Mouse (Mus musculus): Measurements from ENCODE around the gene Lrrfip1. TPM values are rescaled to one million over a fixed set of nuclear protein-coding genes. Genes with fewer than 3 reads are reported as not detected.
A peak's percentile ranks its signal among the peaks of the same experiment; 100 is the strongest.

Gene Lrrfip1
- total RNA-seq, 2 experiments from 2014 or later: 66.4 to 74.2 TPM

GRCm38 (mm10) chr1:91021304-91021703 lies 22.8 kb downstream of the Lrrfip1 start:
- intact Hi-C loops (cut with DNase I): no loop called here
- no peak for DNase-seq

DNA sequence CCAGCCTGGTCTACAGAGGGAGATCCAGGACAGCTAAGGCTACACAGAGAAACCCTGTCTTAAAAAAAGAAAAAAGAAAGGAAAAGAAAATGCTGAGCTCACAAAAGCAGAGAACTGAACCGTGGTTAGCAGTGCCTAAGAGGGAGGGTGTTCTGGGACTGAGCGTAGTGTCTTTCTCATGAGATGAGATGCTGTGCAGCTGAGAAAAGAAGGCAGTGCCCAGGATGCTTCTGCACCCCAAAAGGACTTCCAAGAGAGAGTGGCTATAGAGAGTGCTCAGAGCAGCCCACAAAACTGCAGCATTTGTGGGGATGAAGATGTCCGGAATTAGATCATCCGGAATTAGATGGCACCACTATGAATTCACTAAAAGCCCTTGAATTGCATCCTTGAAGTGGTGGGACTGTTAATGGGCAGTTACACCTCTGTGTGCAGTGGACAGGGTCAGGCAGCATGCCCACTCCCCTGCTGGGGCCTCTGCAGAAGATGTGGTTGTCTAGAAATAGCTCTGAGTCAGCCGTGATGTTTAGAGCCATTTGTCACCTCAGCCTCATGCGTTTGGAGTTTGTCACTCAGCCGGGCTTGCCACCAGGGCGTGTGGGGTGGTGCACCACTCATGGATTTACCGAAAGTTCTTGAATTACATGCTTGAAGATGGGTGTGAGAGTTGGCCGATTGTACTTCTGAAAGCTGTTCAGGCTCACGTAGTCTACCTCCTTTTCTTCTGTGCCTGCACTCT lies 23.8 kb downstream of the Lrrfip1 start:
- intact Hi-C loops (cut with DNase I): no loop called here

GRCm38 (mm10) chr1:91023230-91023629 lies 24.7 kb downstream of the Lrrfip1 start:
- no peak for DNase-seq
- intact Hi-C loops (cut with DNase I): no loop called here

More for the DNA sequence above, 23.8 kb downstream of the Lrrfip1 start:
- no peak for DNase-seq

- DNase-seq: no peak
- intact Hi-C loops (cut with DNase I): no loop called here
These were observed 25.4 kb downstream of the Lrrfip1 start for GRCm38 (mm10) chr1:91023960-91024359.

DNA sequence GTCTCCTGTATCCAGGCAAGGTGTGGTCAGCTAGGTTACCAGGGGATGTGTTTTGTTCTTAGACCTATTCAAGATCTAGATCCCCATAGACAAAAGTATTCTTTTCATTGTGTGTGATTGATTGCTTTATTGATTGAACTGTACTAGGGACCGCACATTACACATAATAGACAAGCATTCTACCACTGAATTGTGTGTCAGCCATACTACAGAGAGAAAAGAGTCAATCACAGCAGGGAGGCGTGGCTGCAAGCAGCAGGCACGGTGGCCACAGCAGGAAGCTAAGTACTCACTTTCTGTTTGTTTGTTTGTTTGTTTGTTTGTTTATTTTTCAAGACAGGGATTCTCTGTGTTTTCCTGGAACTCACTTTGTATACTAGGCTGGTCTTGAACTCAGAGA lies 25.9 kb downstream of the Lrrfip1 start:
- intact Hi-C loops (cut with DNase I): no loop called here
- no peak for DNase-seq

GRCm38 (mm10) chr1:91026945-91027344 lies 28.4 kb downstream of the Lrrfip1 start:
- intact Hi-C loops (cut with DNase I): no loop called here
- no peak for DNase-seq

GRCm38 (mm10) chr1:91030383-91030782 lies 31.8 kb downstream of the Lrrfip1 start:
- DNase-seq: no peak
- intact Hi-C loops (cut with DNase I): no loop called here

DNA sequence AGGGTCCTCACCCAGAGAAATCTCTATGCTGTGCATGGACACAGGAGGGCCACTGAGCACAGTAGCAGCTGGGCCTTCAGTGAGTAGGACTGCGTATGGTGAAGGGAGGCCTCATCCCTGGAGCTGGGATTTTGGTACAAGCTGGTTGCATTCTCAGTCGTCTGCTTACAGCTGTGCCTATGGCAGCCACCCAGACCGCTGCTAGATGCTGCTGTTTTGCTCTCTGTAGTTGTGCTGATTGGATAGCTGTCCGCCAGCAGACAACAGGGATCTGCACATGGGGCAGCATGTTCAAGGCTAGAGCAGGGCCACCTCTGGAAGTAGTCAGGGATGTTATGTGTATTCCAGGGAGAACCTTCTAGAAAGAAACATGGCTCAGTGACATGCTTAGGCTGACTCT lies 33.0 kb downstream of the Lrrfip1 start:
- intact Hi-C loops (cut with DNase I): no loop called here
- no peak for DNase-seq

DNA sequence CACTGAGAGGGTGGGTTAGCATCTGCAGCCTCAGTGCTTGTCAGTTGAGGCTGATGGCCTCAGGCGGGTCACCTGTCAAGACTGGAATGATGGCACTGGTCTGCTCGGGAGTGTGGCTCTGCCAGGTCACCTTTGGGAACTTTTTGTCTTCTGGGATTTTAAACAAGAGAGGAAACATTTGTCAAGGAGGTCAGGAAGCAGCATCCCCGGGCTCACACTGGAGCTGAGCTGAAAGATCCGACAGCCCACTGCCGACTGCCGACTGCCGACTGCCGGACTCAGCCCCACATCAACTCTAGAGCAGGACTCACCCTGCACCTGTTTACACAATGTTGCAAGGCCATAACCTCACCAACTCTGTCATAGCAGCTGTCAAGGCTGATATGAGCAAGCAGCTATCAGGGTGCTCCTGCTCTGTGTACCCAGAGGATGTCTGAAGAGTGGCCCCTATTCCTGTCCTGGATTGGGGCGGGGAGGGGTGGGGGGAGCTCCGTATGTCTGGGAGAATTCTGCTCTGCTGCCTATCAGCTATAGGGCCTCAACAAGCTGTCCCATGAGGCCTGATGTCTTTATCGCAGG lies 33.9 kb downstream of the Lrrfip1 start:
- intact Hi-C loops (cut with DNase I): no loop called here
- no peak for DNase-seq

DNA sequence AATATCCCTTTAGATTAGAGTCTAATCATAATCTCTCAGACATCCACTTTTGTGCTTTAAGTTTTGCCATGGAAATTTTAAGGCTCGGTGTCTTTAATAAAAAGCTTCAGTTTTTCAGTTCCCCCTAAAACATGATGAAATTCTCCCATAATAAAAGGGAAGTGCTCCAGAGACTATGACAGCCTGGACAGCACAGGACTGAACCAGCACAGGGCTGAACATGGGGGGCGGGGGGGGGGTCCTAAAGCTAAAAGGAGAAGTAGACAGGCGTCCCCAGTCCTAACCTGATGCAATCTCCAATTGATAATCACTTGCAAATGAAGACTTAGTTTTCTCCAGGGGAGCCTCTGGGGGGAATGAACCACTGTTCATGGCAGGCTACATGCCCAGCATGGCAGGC lies 36.0 kb downstream of the Lrrfip1 start:
- no peak for DNase-seq
- intact Hi-C loops (cut with DNase I): no loop called here

DNA sequence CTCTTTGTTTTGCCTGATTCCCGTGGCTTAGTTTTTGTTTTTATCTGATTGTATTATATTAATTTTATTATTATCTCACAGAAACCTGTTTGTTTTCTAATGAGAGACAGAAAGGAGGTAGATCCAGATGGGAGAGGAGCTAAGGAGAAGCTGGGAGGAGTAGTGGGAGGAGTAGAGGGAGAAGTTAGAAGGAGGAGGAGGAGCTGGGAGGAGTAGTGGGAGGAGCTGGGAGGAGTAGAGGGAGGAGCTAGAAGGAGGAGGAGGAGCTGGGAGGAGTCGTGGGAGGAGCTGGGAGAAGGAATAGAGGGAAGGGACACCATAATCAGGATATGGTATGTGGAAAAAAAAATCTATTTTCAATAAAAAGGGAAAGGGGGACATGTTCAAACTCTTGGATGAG lies 36.7 kb downstream of the Lrrfip1 start:
- intact Hi-C loops (cut with DNase I): no loop called here
- DNase-seq: no peak

DNA sequence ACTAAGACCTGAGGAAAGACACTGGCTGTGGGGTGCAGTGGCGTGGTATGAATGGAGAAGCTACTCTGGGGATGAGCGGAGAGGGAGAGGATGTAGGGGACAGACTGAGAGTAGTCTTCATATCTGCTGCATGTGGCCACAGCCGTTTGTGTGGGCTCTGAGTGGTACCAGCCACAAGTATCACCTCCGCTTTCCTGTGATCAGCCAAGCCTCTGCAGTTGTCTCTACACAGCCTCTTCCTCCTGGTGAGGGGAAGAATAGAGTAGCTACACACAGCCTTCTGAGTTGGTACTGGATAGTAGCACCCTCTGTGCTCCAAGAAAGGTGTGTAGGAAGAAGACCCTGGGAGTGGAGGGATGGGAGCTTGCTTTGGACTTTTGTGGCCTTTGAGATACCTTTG lies 38.7 kb downstream of the Lrrfip1 start:
- intact Hi-C loops (cut with DNase I): no loop called here
- no peak for DNase-seq

DNA sequence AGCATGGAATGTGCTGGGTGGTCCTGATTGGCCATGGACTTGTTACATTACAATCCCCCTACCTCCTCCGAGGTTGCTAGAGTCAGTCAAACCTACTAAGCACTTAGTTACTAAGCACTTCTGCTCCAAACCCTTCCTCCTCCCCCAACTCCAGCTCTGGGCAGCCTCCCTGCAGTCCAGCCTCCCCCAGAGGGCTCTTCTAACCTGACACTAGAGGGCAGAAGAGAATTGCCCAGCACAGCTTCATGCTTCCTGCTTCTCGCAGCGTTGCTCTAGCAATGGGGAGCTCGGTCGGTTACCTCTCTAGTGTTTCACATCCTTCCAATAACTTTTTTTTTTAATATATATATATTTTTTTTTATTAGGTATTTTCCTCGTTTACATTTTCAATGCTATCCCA lies 39.5 kb downstream of the Lrrfip1 start:
- intact Hi-C loops (cut with DNase I): no loop called here
- DNase-seq: no peak

GRCm38 (mm10) chr1:91038531-91038930 lies 40.0 kb downstream of the Lrrfip1 start:
- DNase-seq: no peak
- intact Hi-C loops (cut with DNase I): no loop called here

DNA sequence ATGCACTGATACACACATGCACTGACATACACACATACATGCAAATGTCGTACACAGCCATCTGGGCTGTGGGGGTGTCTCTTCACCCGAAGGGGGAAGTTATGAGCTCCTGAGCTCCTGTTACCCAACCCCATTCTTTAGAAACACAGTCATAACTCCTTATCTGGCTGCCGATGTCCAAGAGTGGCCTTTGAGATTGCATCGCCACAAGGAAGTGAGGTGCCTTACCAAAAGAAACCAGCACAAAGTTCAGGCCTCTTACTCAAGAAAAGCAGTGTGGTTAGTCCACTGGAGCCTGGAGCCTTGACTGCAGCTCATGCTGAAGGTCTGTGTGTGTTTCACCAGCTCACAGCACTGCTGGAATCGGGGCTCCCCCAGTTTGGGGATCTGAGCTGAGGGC lies 43.1 kb downstream of the Lrrfip1 start:
- intact Hi-C loops (cut with DNase I): no loop called here

GRCm38 (mm10) chr1:91043191-91043590 lies 44.7 kb downstream of the Lrrfip1 start:
- DNase-seq: peak; percentile 52
- intact Hi-C loops (cut with DNase I): no loop called here

More for the DNA sequence above, 43.1 kb downstream of the Lrrfip1 start:
- DNase-seq: no peak

- intact Hi-C loops (cut with DNase I): no loop called here
- no peak for DNase-seq
These were observed 45.6 kb downstream of the Lrrfip1 start for GRCm38 (mm10) chr1:91044176-91044575.

GRCm38 (mm10) chr1:91044648-91045047 lies 46.1 kb downstream of the Lrrfip1 start:
- intact Hi-C loops (cut with DNase I): no loop called here
- no peak for DNase-seq

DNA sequence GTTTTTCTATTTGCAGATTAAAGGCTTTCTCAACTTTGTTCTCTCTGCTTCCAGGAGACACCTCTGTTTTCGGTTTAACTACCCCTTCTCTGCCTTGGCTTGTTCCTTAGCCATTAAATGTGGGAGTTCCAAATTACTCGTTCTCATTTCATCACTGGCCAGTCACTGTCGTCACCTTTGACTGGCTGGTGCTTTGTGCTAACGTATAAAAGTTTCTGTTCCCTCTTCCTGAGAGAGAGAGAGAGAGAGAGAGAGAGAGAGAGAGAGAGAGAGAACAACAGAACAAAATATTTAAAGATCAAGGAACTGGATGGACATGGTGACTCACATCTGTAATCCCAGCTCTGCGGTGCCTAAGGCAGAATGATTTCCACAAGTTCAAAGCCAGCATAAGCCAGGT lies 47.7 kb downstream of the Lrrfip1 start:
- DNase-seq: no peak
- intact Hi-C loops (cut with DNase I): no loop called here

DNA sequence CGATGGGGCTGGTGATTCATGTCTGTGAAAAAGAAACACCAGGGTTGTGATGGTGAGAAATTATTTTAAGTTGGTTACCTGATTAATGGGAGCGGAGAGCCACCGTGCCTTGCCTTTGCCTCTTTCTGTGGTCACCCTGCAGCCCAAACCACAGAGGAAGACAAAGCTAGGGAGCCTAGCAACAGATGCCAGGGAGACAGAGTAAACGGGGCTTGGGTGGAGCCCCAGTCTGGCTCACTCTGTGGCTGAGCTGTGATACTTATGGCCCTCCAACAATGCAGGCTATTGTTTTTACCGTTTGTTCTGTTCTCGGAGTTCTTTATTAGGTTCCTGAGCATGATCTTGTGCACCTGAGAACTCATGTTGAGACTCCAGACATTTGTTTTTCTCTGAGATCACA lies 50.8 kb downstream of the Lrrfip1 start:
- intact Hi-C loops (cut with DNase I): no loop called here
- DNase-seq: no peak

GRCm38 (mm10) chr1:91051461-91052094 lies 53.0 kb downstream of the Lrrfip1 start:
- intact Hi-C loops (cut with DNase I): no loop called here
- DNase-seq: no peak

DNA sequence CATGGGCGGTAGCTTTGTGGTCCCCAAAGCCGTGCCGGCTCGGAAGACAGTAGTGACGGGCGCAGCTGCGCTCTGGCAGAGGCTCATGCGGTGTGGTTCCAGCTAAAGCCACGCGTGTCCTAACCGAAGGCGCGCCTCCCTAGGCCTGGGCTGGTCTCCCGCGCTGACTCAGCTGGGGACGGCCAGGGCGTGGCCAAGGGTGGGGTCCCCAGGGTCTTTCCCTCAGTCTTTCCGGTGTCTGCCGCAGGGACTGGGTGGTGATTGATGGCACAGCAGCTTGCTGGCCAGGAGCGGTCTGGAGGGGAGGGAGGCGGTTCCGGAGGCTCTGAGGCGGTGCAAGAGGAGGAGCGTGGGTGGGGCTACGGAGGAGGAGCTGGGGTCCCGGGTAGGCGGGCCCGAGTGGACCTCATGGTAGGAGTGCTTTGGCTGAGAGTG lies 54.2 kb downstream of the Lrrfip1 start:
- peak; percentile 80 for DNase-seq
- intact Hi-C loops (cut with DNase I): no loop called here
